Mouse (Mus musculus): ENCODE results near the gene Ly6g5c. TPM values are rescaled to one million over a fixed set of nuclear protein-coding genes. Genes with fewer than 3 reads are reported as not detected.

Gene Ly6g5c
- polyA plus RNA-seq, 1 experiment from 2014 or later = not detected

Other genes starting within 250 kb of the Ly6g5c start
- gene Cfb, start 245.8 kb upstream of the Ly6g5c start, polyA plus RNA-seq (2014; fragmentation: Illumina TruSeq; extraction: RNeasy Lipid Tissue Mini Kit (QIAGEN cat#74804); ENCODE audit: low read depth, low replicate concordance) = 18.5 TPM
- gene Zbtb12, start 228.8 kb upstream of the Ly6g5c start, polyA plus RNA-seq (2014; fragmentation: Illumina TruSeq; extraction: RNeasy Lipid Tissue Mini Kit (QIAGEN cat#74804); ENCODE audit: low read depth, low replicate concordance) = 1.1 TPM
- gene Gm20547, start 226.2 kb upstream of the Ly6g5c start, polyA plus RNA-seq (2014; fragmentation: Illumina TruSeq; extraction: RNeasy Lipid Tissue Mini Kit (QIAGEN cat#74804); ENCODE audit: low read depth, low replicate concordance) = 2.3 TPM
- gene C2, start 210.0 kb upstream of the Ly6g5c start, polyA plus RNA-seq (2014; fragmentation: Illumina TruSeq; extraction: RNeasy Lipid Tissue Mini Kit (QIAGEN cat#74804); ENCODE audit: low read depth, low replicate concordance) = 1.0 TPM
- 10.6 TPM for gene Ehmt2, start 209.8 kb upstream of the Ly6g5c start, polyA plus RNA-seq (2014; fragmentation: Illumina TruSeq; extraction: RNeasy Lipid Tissue Mini Kit (QIAGEN cat#74804); ENCODE audit: low read depth, low replicate concordance)
- gene Slc44a4, start 193.8 kb upstream of the Ly6g5c start, polyA plus RNA-seq (2014; fragmentation: Illumina TruSeq; extraction: RNeasy Lipid Tissue Mini Kit (QIAGEN cat#74804); ENCODE audit: low read depth, low replicate concordance) = 32.3 TPM
- 15.5 TPM for gene Neu1, start 177.0 kb upstream of the Ly6g5c start, polyA plus RNA-seq (2014; fragmentation: Illumina TruSeq; extraction: RNeasy Lipid Tissue Mini Kit (QIAGEN cat#74804); ENCODE audit: low read depth, low replicate concordance)
- gene Hspa1b, start 149.0 kb upstream of the Ly6g5c start, polyA plus RNA-seq (2014; fragmentation: Illumina TruSeq; extraction: RNeasy Lipid Tissue Mini Kit (QIAGEN cat#74804); ENCODE audit: low read depth, low replicate concordance) = 10.1 TPM
- gene Gm20481, start 138.4 kb upstream of the Ly6g5c start, polyA plus RNA-seq (2014; fragmentation: Illumina TruSeq; extraction: RNeasy Lipid Tissue Mini Kit (QIAGEN cat#74804); ENCODE audit: low read depth, low replicate concordance) = not detected
- gene Hspa1a, start 136.1 kb upstream of the Ly6g5c start, polyA plus RNA-seq (2014; fragmentation: Illumina TruSeq; extraction: RNeasy Lipid Tissue Mini Kit (QIAGEN cat#74804); ENCODE audit: low read depth, low replicate concordance) = 4.5 TPM
- gene Hspa1l, start 135.6 kb upstream of the Ly6g5c start, polyA plus RNA-seq (2014; fragmentation: Illumina TruSeq; extraction: RNeasy Lipid Tissue Mini Kit (QIAGEN cat#74804); ENCODE audit: low read depth, low replicate concordance) = 0.22 TPM
- 12.9 TPM for gene Lsm2, start 126.4 kb upstream of the Ly6g5c start, polyA plus RNA-seq (2014; fragmentation: Illumina TruSeq; extraction: RNeasy Lipid Tissue Mini Kit (QIAGEN cat#74804); ENCODE audit: low read depth, low replicate concordance)
- gene Vars, start 107.3 kb upstream of the Ly6g5c start, polyA plus RNA-seq (2014; fragmentation: Illumina TruSeq; extraction: RNeasy Lipid Tissue Mini Kit (QIAGEN cat#74804); ENCODE audit: low read depth, low replicate concordance) = 1.5 TPM
- gene Vwa7, start 91.7 kb upstream of the Ly6g5c start, polyA plus RNA-seq (2014; fragmentation: Illumina TruSeq; extraction: RNeasy Lipid Tissue Mini Kit (QIAGEN cat#74804); ENCODE audit: low read depth, low replicate concordance) = 0.09 TPM
- not detected for gene Sapcd1, start 80.3 kb upstream of the Ly6g5c start, polyA plus RNA-seq (2014; fragmentation: Illumina TruSeq; extraction: RNeasy Lipid Tissue Mini Kit (QIAGEN cat#74804); ENCODE audit: low read depth, low replicate concordance)
- 2.5 TPM for gene Msh5, start 61.5 kb upstream of the Ly6g5c start, polyA plus RNA-seq (2014; fragmentation: Illumina TruSeq; extraction: RNeasy Lipid Tissue Mini Kit (QIAGEN cat#74804); ENCODE audit: low read depth, low replicate concordance)
- gene Clic1, start 58.3 kb upstream of the Ly6g5c start, polyA plus RNA-seq (2014; fragmentation: Illumina TruSeq; extraction: RNeasy Lipid Tissue Mini Kit (QIAGEN cat#74804); ENCODE audit: low read depth, low replicate concordance) = 47.8 TPM
- not detected for gene Ddah2, start 49.2 kb upstream of the Ly6g5c start, polyA plus RNA-seq (2014; fragmentation: Illumina TruSeq; extraction: RNeasy Lipid Tissue Mini Kit (QIAGEN cat#74804); ENCODE audit: low read depth, low replicate concordance)
- 1.5 TPM for gene Ly6g6c, start 42.9 kb upstream of the Ly6g5c start, polyA plus RNA-seq (2014; fragmentation: Illumina TruSeq; extraction: RNeasy Lipid Tissue Mini Kit (QIAGEN cat#74804); ENCODE audit: low read depth, low replicate concordance)
- 3.0 TPM for gene Mpig6b, start 42.1 kb upstream of the Ly6g5c start, polyA plus RNA-seq (2014; fragmentation: Illumina TruSeq; extraction: RNeasy Lipid Tissue Mini Kit (QIAGEN cat#74804); ENCODE audit: low read depth, low replicate concordance)
- gene Ly6g6e, start 31.4 kb upstream of the Ly6g5c start, polyA plus RNA-seq (2014; fragmentation: Illumina TruSeq; extraction: RNeasy Lipid Tissue Mini Kit (QIAGEN cat#74804); ENCODE audit: low read depth, low replicate concordance) = 2.8 TPM
- not detected for gene Ly6g6d, start 30.2 kb upstream of the Ly6g5c start, polyA plus RNA-seq (2014; fragmentation: Illumina TruSeq; extraction: RNeasy Lipid Tissue Mini Kit (QIAGEN cat#74804); ENCODE audit: low read depth, low replicate concordance)
- not detected for gene Ly6g6f, start 22.7 kb upstream of the Ly6g5c start, polyA plus RNA-seq (2014; fragmentation: Illumina TruSeq; extraction: RNeasy Lipid Tissue Mini Kit (QIAGEN cat#74804); ENCODE audit: low read depth, low replicate concordance)
- 5.3 TPM for gene Abhd16a, start 19.0 kb upstream of the Ly6g5c start, polyA plus RNA-seq (2014; fragmentation: Illumina TruSeq; extraction: RNeasy Lipid Tissue Mini Kit (QIAGEN cat#74804); ENCODE audit: low read depth, low replicate concordance)
- not detected for gene Ly6g5b, start 7.1 kb downstream of the Ly6g5c start, polyA plus RNA-seq (2014; fragmentation: Illumina TruSeq; extraction: RNeasy Lipid Tissue Mini Kit (QIAGEN cat#74804); ENCODE audit: low read depth, low replicate concordance)
- gene Gpank1, start 13.2 kb downstream of the Ly6g5c start, polyA plus RNA-seq (2014; fragmentation: Illumina TruSeq; extraction: RNeasy Lipid Tissue Mini Kit (QIAGEN cat#74804); ENCODE audit: low read depth, low replicate concordance) = 0.85 TPM
- gene Csnk2b, start 13.8 kb downstream of the Ly6g5c start, polyA plus RNA-seq (2014; fragmentation: Illumina TruSeq; extraction: RNeasy Lipid Tissue Mini Kit (QIAGEN cat#74804); ENCODE audit: low read depth, low replicate concordance) = 96.9 TPM
- 2.2 TPM for gene D17H6S53E, start 18.1 kb downstream of the Ly6g5c start, polyA plus RNA-seq (2014; fragmentation: Illumina TruSeq; extraction: RNeasy Lipid Tissue Mini Kit (QIAGEN cat#74804); ENCODE audit: low read depth, low replicate concordance)
- not detected for gene Apom, start 23.8 kb downstream of the Ly6g5c start, polyA plus RNA-seq (2014; fragmentation: Illumina TruSeq; extraction: RNeasy Lipid Tissue Mini Kit (QIAGEN cat#74804); ENCODE audit: low read depth, low replicate concordance)
- 16.8 TPM for gene Bag6, start 26.9 kb downstream of the Ly6g5c start, polyA plus RNA-seq (2014; fragmentation: Illumina TruSeq; extraction: RNeasy Lipid Tissue Mini Kit (QIAGEN cat#74804); ENCODE audit: low read depth, low replicate concordance)
- 12.8 TPM for gene Prrc2a, start 56.6 kb downstream of the Ly6g5c start, polyA plus RNA-seq (2014; fragmentation: Illumina TruSeq; extraction: RNeasy Lipid Tissue Mini Kit (QIAGEN cat#74804); ENCODE audit: low read depth, low replicate concordance)
- gene Aif1, start 67.8 kb downstream of the Ly6g5c start, polyA plus RNA-seq (2014; fragmentation: Illumina TruSeq; extraction: RNeasy Lipid Tissue Mini Kit (QIAGEN cat#74804); ENCODE audit: low read depth, low replicate concordance) = 7.7 TPM
- gene Lst1, start 80.2 kb downstream of the Ly6g5c start, polyA plus RNA-seq (2014; fragmentation: Illumina TruSeq; extraction: RNeasy Lipid Tissue Mini Kit (QIAGEN cat#74804); ENCODE audit: low read depth, low replicate concordance) = not detected
- not detected for gene Ltb, start 86.2 kb downstream of the Ly6g5c start, polyA plus RNA-seq (2014; fragmentation: Illumina TruSeq; extraction: RNeasy Lipid Tissue Mini Kit (QIAGEN cat#74804); ENCODE audit: low read depth, low replicate concordance)
- 0.35 TPM for gene Tnf, start 93.7 kb downstream of the Ly6g5c start, polyA plus RNA-seq (2014; fragmentation: Illumina TruSeq; extraction: RNeasy Lipid Tissue Mini Kit (QIAGEN cat#74804); ENCODE audit: low read depth, low replicate concordance)
- gene Lta, start 97.1 kb downstream of the Ly6g5c start, polyA plus RNA-seq (2014; fragmentation: Illumina TruSeq; extraction: RNeasy Lipid Tissue Mini Kit (QIAGEN cat#74804); ENCODE audit: low read depth, low replicate concordance) = 0.54 TPM
- gene Gm16181, start 112.6 kb downstream of the Ly6g5c start, polyA plus RNA-seq (2014; fragmentation: Illumina TruSeq; extraction: RNeasy Lipid Tissue Mini Kit (QIAGEN cat#74804); ENCODE audit: low read depth, low replicate concordance) = not detected
- 8.0 TPM for gene Atp6v1g2, start 125.4 kb downstream of the Ly6g5c start, polyA plus RNA-seq (2014; fragmentation: Illumina TruSeq; extraction: RNeasy Lipid Tissue Mini Kit (QIAGEN cat#74804); ENCODE audit: low read depth, low replicate concordance)
- gene Nfkbil1, start 127.5 kb downstream of the Ly6g5c start, polyA plus RNA-seq (2014; fragmentation: Illumina TruSeq; extraction: RNeasy Lipid Tissue Mini Kit (QIAGEN cat#74804); ENCODE audit: low read depth, low replicate concordance) = not detected
- gene Ddx39b, start 133.5 kb downstream of the Ly6g5c start, polyA plus RNA-seq (2014; fragmentation: Illumina TruSeq; extraction: RNeasy Lipid Tissue Mini Kit (QIAGEN cat#74804); ENCODE audit: low read depth, low replicate concordance) = 10.4 TPM
- 76.9 TPM for gene H2-D1, start 154.5 kb downstream of the Ly6g5c start, polyA plus RNA-seq (2014; fragmentation: Illumina TruSeq; extraction: RNeasy Lipid Tissue Mini Kit (QIAGEN cat#74804); ENCODE audit: low read depth, low replicate concordance)
- 45.4 TPM for gene H2-Q1, start 212.1 kb downstream of the Ly6g5c start, polyA plus RNA-seq (2014; fragmentation: Illumina TruSeq; extraction: RNeasy Lipid Tissue Mini Kit (QIAGEN cat#74804); ENCODE audit: low read depth, low replicate concordance)
- gene H2-Q2, start 234.0 kb downstream of the Ly6g5c start, polyA plus RNA-seq (2014; fragmentation: Illumina TruSeq; extraction: RNeasy Lipid Tissue Mini Kit (QIAGEN cat#74804); ENCODE audit: low read depth, low replicate concordance) = 288 TPM